Comparison of ENCODE assay signal across 13 mouse cellular contexts in the genomic region with DNA sequence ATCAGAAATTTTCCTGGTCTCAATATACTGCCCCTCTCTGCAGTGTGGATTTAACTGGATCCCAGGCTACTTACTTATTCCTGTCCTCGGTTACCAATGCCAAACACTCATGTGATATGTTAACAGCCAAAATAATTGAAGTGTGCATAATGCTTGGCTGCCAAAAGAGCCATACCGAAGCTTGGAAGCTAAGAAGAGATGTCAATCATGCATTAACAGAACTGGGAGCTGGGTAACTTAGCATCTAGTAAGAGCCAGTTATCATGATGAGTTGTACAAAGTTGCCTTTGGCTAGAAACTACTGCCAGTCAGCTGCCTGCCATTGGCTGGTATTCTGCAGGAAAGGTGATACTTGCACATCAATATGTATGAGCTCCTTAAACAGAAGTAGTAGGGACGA.
"Had no signal": no experiment of that assay in that cellular context is flagged by ENCODE, and none has a peak within 500 bp of the region (broad histone marks: within the 10 kb centered on the region; RNA-seq: fewer than 3 reads in every experiment).

No protein-coding gene starts in this region.

- H3K27ac ChIP-seq: kidney, embryonic 15.5 days; limb, embryonic 13.5 days; liver, embryonic 14.5 days; midbrain, embryonic 12.5 days; neural tube, embryonic 13.5 days; stomach, embryonic 15.5 days had no signal

- H3K36me3 ChIP-seq: kidney, embryonic 15.5 days; limb, embryonic 13.5 days; midbrain, embryonic 12.5 days; neural tube, embryonic 13.5 days; stomach, embryonic 15.5 days had no signal

- H3K4me3 ChIP-seq: kidney, embryonic 15.5 days; limb, embryonic 13.5 days; midbrain, embryonic 12.5 days; neural tube, embryonic 13.5 days; stomach, embryonic 15.5 days had no signal

- H3K4me1 ChIP-seq: kidney, embryonic 15.5 days; limb, embryonic 13.5 days; midbrain, embryonic 12.5 days; neural tube, embryonic 13.5 days; stomach, embryonic 15.5 days had no signal

- H3K4me2 ChIP-seq: kidney, embryonic 15.5 days; limb, embryonic 13.5 days; midbrain, embryonic 12.5 days; neural tube, embryonic 13.5 days; stomach, embryonic 15.5 days had no signal

- DNase-seq: kidney, postnatal 14 days; left cerebral cortex, postnatal 4 days; lung, adult 18-20 months; retina, postnatal 1 day; right cerebral cortex, postnatal 14 days; thymus, adult 2 months; thymus, postnatal 36 days had no signal

- H3K9me3 ChIP-seq: kidney, embryonic 15.5 days; limb, embryonic 13.5 days; midbrain, embryonic 12.5 days; neural tube, embryonic 13.5 days; stomach, embryonic 15.5 days had no signal

- H3K27me3 ChIP-seq: kidney, embryonic 15.5 days; limb, embryonic 13.5 days; midbrain, embryonic 12.5 days; neural tube, embryonic 13.5 days; stomach, embryonic 15.5 days had no signal

- H3K9ac ChIP-seq: kidney, embryonic 15.5 days; limb, embryonic 13.5 days; liver, embryonic 14.5 days; midbrain, embryonic 12.5 days; neural tube, embryonic 13.5 days; stomach, embryonic 15.5 days had no signal
